Mouse (Mus musculus) olfactory bulb, adult 2 months (tissue): ENCODE data around the gene St6galnac4.

Experiments used
- CTCF ChIP-seq: fragments of 200-500 bp; IDR thresholded peaks from 2 replicates; pipeline ENCODE4 v1.5.1; 2012; ENCODE audit warnings: low read depth, mild to moderate bottlenecking, low read length, moderate library complexity; ENCODE audit not compliant: insufficient read depth
- POLR2A ChIP-seq: fragments of 200-500 bp; IDR thresholded peaks from 2 replicates; pipeline ENCODE4 v1.6.1; 2012; ENCODE audit warnings: mild to moderate bottlenecking, low read depth, low read length, moderate library complexity; ENCODE audit not compliant: insufficient read depth

DNA sequence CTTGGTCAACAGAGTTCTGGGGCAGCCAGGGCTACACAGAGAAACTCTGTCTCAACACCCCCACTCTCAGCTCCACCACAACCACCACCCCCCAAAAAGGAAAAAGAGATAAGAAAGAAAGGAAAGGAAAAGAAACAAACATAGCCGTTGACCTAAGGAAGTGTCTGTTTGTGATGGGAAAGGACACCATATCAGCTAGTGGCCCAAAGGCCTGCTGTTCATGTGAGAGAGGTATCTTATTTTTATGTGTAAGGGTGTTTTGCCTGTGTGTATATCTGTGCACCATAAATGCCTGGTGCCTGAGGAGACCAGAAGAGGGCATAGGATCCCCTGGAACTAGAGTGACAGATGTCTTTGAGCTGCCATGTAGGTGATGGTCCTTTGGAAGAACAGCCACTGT, 52.7 kb downstream of the St6galnac4 start:
- TF ChIP-seq POLR2A: no peak
- TF ChIP-seq CTCF: no peak
